Mouse (Mus musculus) gastrocnemius, postnatal 14 days (tissue): Measurements from ENCODE around the gene G6pdx. TPM values are rescaled to one million over a fixed set of nuclear protein-coding genes. Genes with fewer than 3 reads are reported as not detected.

ENCODE experiments used
- DNase-seq: peaks from one replicate; pipeline ENCODE4 v3.0.0; 2021; ENCODE audit warnings: mixed read lengths
- intact Hi-C: fragments of 180-260 bp; cut with DNase I; formaldehyde crosslinking; loops from one replicate; pipeline ENCODE4 v1.15.1; 2025; ENCODE audit warnings: low total_unique reads
- long read RNA-seq, 2 experiments: library from polyadenylated mRNA; stranded (forward); transcript quantifications; one replicate each; pipeline ENCODE4 v2.0.0; 2021
- total RNA-seq, 2 experiments: library from RNA; stranded (reverse); gene quantifications; 2 replicates each; pipeline ENCODE4 v1.2.3; 2021

Gene G6pdx
- 1 to 10 TPM; 4.7 to 5.7 TPM for total RNA-seq
- long read RNA-seq, experiment 1, partial matches to known transcripts = 0 of 3 reads
- long read RNA-seq, experiment 1, other reads (novel, unspliced or antisense) = 0 of 3 reads
- long read RNA-seq, experiment 2, partial matches to known transcripts = 0 of 3 reads
- long read RNA-seq, experiment 2, other reads (novel, unspliced or antisense) = 0 of 3 reads

- intact Hi-C loops = no loop called here
- DNase-seq = peak; percentile 89
Measured at GRCm38 (mm10) chrX:74428826-74429276, at the start of gene G6pdx. TSS of gene G6pdx (minus strand) at chrX:74429194.

- intact Hi-C loops = no loop called here
- DNase-seq = no peak
Measured at GRCm38 (mm10) chrX:74452773-74453172, 23.8 kb upstream of the G6pdx start.

- intact Hi-C loops = no loop called here
- no peak for DNase-seq
Measured at GRCm38 (mm10) chrX:74451157-74451912, 22.3 kb upstream of the G6pdx start.

GRCm38 (mm10) chrX:74429290-74429821 lies 362 bp upstream of the G6pdx start:
- intact Hi-C loops = no loop called here
- DNase-seq = peak; percentile 64

- DNase-seq = no peak
- intact Hi-C loops = no loop called here
Measured at GRCm38 (mm10) chrX:74428146-74428825, 708 bp downstream of the G6pdx start.

GRCm38 (mm10) chrX:74427116-74427515 lies 1.9 kb downstream of the G6pdx start:
- intact Hi-C loops = no loop called here
- DNase-seq = no peak

GRCm38 (mm10) chrX:74426256-74426655 lies 2.7 kb downstream of the G6pdx start:
- intact Hi-C loops = no loop called here
- no peak for DNase-seq

- DNase-seq = no peak
- intact Hi-C loops = no loop called here
Measured at GRCm38 (mm10) chrX:74425195-74425594, 3.8 kb downstream of the G6pdx start.

- intact Hi-C loops = no loop called here
Measured at GRCm38 (mm10) chrX:74424443-74424842, 4.6 kb downstream of the G6pdx start.

GRCm38 (mm10) chrX:74413377-74413776 lies 15.6 kb downstream of the G6pdx start:
- peak; percentile 54 for DNase-seq
- intact Hi-C loops = loop anchor here (5.0 to 10.0 kb wide), 2 partner anchors 161 to 299 kb away; partner anchors contain the start of gene Emd

More at GRCm38 (mm10) chrX:74424443-74424842, 4.6 kb downstream of the G6pdx start:
- DNase-seq = peak; percentile 7

- no peak for DNase-seq
- intact Hi-C loops = no loop called here
Measured at GRCm38 (mm10) chrX:74408340-74408739, 20.7 kb downstream of the G6pdx start.

- intact Hi-C loops = no loop called here
- no peak for DNase-seq
Measured at GRCm38 (mm10) chrX:74400136-74400535, 28.9 kb downstream of the G6pdx start.

- intact Hi-C loops = no loop called here
- peak; percentile 80 for DNase-seq
Measured at GRCm38 (mm10) chrX:74392535-74393443, 36.2 kb downstream of the G6pdx start, which contains the start of the genes Fam3a and Ikbkg. TSS of gene Fam3a (minus strand) at chrX:74393272. TSS of gene Ikbkg (plus strand) at chrX:74393290.

- no peak for DNase-seq
- intact Hi-C loops = no loop called here
Measured at GRCm38 (mm10) chrX:74388153-74388552, 40.8 kb downstream of the G6pdx start.

GRCm38 (mm10) chrX:74384451-74384850 lies 44.5 kb downstream of the G6pdx start:
- DNase-seq = no peak
- intact Hi-C loops = no loop called here

- DNase-seq = peak; percentile 90
- intact Hi-C loops = no loop called here
Measured at GRCm38 (mm10) chrX:74372888-74373549, 56.0 kb downstream of the G6pdx start, which contains the start of the genes Ubl4a and Slc10a3. TSS of gene Ubl4a (minus strand) at chrX:74373218. TSS of gene Slc10a3 (minus strand) at chrX:74373349.

GRCm38 (mm10) chrX:74368209-74368909 lies 60.6 kb downstream of the G6pdx start:
- peak; percentile 70 for DNase-seq
- intact Hi-C loops = no loop called here

- DNase-seq = no peak
- intact Hi-C loops = no loop called here
Measured at GRCm38 (mm10) chrX:74367512-74367911, 61.5 kb downstream of the G6pdx start.
